Mouse (Mus musculus) C2C12 (cell line): ENCODE data around the gene Map7.

Experiments
- CEBPB ChIP-seq: IDR thresholded peaks from one replicate; pipeline ENCODE4 v1.6.1; 2011; ENCODE audit warnings: low read depth, mild to moderate bottlenecking, control low read depth, moderate library complexity
- CTCF ChIP-seq: IDR thresholded peaks from one replicate; pipeline ENCODE4 v1.5.1; 2011; ENCODE audit not compliant: control insufficient read depth, insufficient read depth, insufficient read length
- MAX ChIP-seq: IDR thresholded peaks from one replicate; pipeline ENCODE4 v1.6.1; 2011; ENCODE audit warnings: mild to moderate bottlenecking, control low read depth
- MYOD1 ChIP-seq: IDR thresholded peaks from one replicate; pipeline ENCODE4 v1.6.1; 2011; ENCODE audit warnings: low read depth; ENCODE audit not compliant: control insufficient read depth, insufficient read length
- MYOG ChIP-seq: IDR thresholded peaks from one replicate; pipeline ENCODE4 v1.6.1; 2011; ENCODE audit not compliant: control insufficient read depth, insufficient read length; ENCODE audit errors: extremely low read depth
- USF1 ChIP-seq: IDR thresholded peaks from one replicate; pipeline ENCODE4 v1.6.1; 2011; ENCODE audit warnings: low read depth, mild to moderate bottlenecking, control low read depth, moderate library complexity

- TF ChIP-seq CTCF (no peak), MAX (no peak), USF1 (no peak), MYOG (no peak), MYOD1 (no peak), CEBPB (no peak)
These were observed 55.2 kb downstream of the Map7 start for GRCm38 (mm10) chr10:20203502-20203901.
